Comparison of ENCODE assay signal across 10 mouse cellular contexts in the genomic region with DNA sequence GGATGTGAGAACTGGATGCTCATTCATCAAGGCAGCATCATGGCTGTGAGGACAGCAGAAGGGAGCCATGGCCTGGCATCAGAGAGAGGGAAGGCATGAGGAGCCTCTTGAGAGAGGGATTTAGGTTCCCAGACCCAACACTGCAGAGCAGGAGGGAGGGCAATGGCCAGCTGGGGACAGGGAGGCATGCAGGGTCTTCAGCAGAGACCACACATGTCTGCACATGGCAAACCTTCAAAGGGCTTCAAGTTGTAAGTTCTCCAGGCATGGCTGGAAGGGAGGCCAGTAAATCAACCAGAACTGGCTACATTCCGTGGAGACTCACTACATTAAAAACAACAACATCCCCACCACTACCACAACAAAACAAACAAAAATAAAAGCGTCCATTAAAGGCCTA. TPM values are rescaled to one million over a fixed set of nuclear protein-coding genes. Genes with fewer than 3 reads are reported as not detected.
DNase-seq lines count a peak whose midpoint lies in the region; ATAC-seq and TF ChIP-seq lines count a peak whose summit lies in the region.
"Had no signal": no experiment of that assay in that cellular context is flagged by ENCODE, and none has a peak within 500 bp of the region (broad histone marks: within the 10 kb centered on the region; RNA-seq: fewer than 3 reads in every experiment).

No protein-coding gene starts in this region.

- H3K4me2 ChIP-seq in lung, postnatal 0 days (replicated peaks; ENCODE audit: low read depth, low read length), result no peak overlapping the region
- H3K4me2 ChIP-seq in limb, embryonic 13.5 days (replicated peaks), result no peak overlapping the region
- H3K4me2 ChIP-seq in neural tube, embryonic 15.5 days, result no peak overlapping the region

- TF ChIP-seq CTCF in gastrocnemius, adult 2 months (IDR thresholded peaks at IDR 0.05), result no peak
- TF ChIP-seq CTCF in lung, postnatal 0 days (IDR thresholded peaks at IDR 0.05), result no peak

- H3K4me1 ChIP-seq in lung, postnatal 0 days (ENCODE audit: insufficient read depth, low read depth, low read length), result peaks cover 14% of the 10 kb centered on the region
- H3K4me1 ChIP-seq in limb, embryonic 13.5 days, result peaks cover 20% of the 10 kb centered on the region
- H3K4me1 ChIP-seq in neural tube, embryonic 15.5 days, result peaks cover 23% of the 10 kb centered on the region

- peak overlapping the region; percentile 76 for H3K27ac ChIP-seq in gastrocnemius, adult 2 months
- H3K27ac ChIP-seq in lung, postnatal 0 days (ENCODE audit: low read length), result peak overlapping the region; percentile 79
- peak overlapping the region; percentile 39; the same call in 1 of the 2 replicates for H3K27ac ChIP-seq in limb, embryonic 13.5 days
- H3K27ac ChIP-seq in neural tube, embryonic 15.5 days (replicated peaks), result peak overlapping the region; percentile 58
- H3K27ac ChIP-seq: macrophage had no signal

- no peaks in the 10 kb centered on the region for H3K9me3 ChIP-seq in lung, postnatal 0 days (ENCODE audit: low read length)
- H3K9me3 ChIP-seq in limb, embryonic 13.5 days, result no peaks in the 10 kb centered on the region; the same call in 1 of the 2 replicates
- H3K9me3 ChIP-seq in neural tube, embryonic 15.5 days (replicated peaks), result no peaks in the 10 kb centered on the region
- H3K9me3 ChIP-seq: heart, embryonic 15.5 days had no signal

- no peak for DNase-seq in gastrocnemius, adult 2 months
- DNase-seq in gastrocnemius, adult 18-20 months (ENCODE audit: low spot score), result no peak
- DNase-seq in lung, postnatal 0 days (ENCODE audit: low spot score), result no peak
- no peak for DNase-seq in lung, postnatal 4 days
- DNase-seq in MN1 (ENCODE audit: low spot score), result no peak
- DNase-seq in right cerebral cortex, adult 18-20 months, result no peak

- no peaks in the 10 kb centered on the region for H3K27me3 ChIP-seq in lung, postnatal 0 days (replicated peaks; ENCODE audit: insufficient read depth, low read length)
- H3K27me3 ChIP-seq in limb, embryonic 13.5 days, result no peaks in the 10 kb centered on the region
- no peaks in the 10 kb centered on the region for H3K27me3 ChIP-seq in neural tube, embryonic 15.5 days (replicated peaks)
- H3K27me3 ChIP-seq: heart, embryonic 15.5 days had no signal

- no peak overlapping the region for H3K9ac ChIP-seq in lung, postnatal 0 days (replicated peaks; ENCODE audit: low read depth)
- no peak overlapping the region for H3K9ac ChIP-seq in limb, embryonic 13.5 days
- H3K9ac ChIP-seq in neural tube, embryonic 15.5 days (replicated peaks), result no peak overlapping the region
- H3K9ac ChIP-seq: heart, embryonic 15.5 days had no signal

- intact Hi-C loops in gastrocnemius, adult 2 months (cut with DNase I), result no loop called here

- no peak for ATAC-seq in lung, postnatal 0 days
- ATAC-seq in limb, embryonic 13.5 days (ENCODE audit: low FRiP score, low read depth), result no peak
- ATAC-seq in neural tube, embryonic 15.5 days (ENCODE audit: low FRiP score), result no peak; the same call in 1 of the 2 replicates

- no peak overlapping the region for H3K4me3 ChIP-seq in gastrocnemius, adult 2 months
- no peak overlapping the region for H3K4me3 ChIP-seq in lung, postnatal 0 days (ENCODE audit: low read depth, low read length)
- no peak overlapping the region for H3K4me3 ChIP-seq in limb, embryonic 13.5 days
- H3K4me3 ChIP-seq in neural tube, embryonic 15.5 days (replicated peaks), result no peak overlapping the region
- H3K4me3 ChIP-seq: heart, embryonic 15.5 days had no signal

- 48% methylated on average over 2 of the region's 2 CpGs for WGBS in lung, postnatal 0 days
- WGBS in limb, embryonic 13.5 days, result 46% methylated on average over 2 of the region's 2 CpGs
- 59% methylated on average over 2 of the region's 2 CpGs for WGBS in neural tube, embryonic 15.5 days

- no peaks in the 10 kb centered on the region for H3K36me3 ChIP-seq in lung, postnatal 0 days (ENCODE audit: insufficient read depth, low read length)
- no peaks in the 10 kb centered on the region for H3K36me3 ChIP-seq in limb, embryonic 13.5 days
- no peaks in the 10 kb centered on the region for H3K36me3 ChIP-seq in neural tube, embryonic 15.5 days
- H3K36me3 ChIP-seq: heart, embryonic 15.5 days had no signal

- no peak for TF ChIP-seq EP300 in lung, postnatal 0 days (IDR thresholded peaks at IDR 0.05)

RNA-seq across cellular contexts. Expression of a gene that starts 18.2 kb away (rescaled TPM):
- 1 to 10 TPM; 2.2 to 3.0 TPM for total RNA-seq in gastrocnemius, adult 2 months (2021)
- 1 to 10 TPM; 2.1 to 2.3 TPM for total RNA-seq in gastrocnemius, adult 18-20 months (2021)
- polyA plus RNA-seq in lung, postnatal 0 days (2015; fragmentation: Nextera tagmentation; extraction: Ambion mirVana), result 45.5 and 46.7 TPM in 2 replicates
- 50.4 and 54.0 TPM in 2 replicates for polyA plus RNA-seq in limb, embryonic 13.5 days (2015; fragmentation: Nextera tagmentation; extraction: Ambion mirVana)
- 32.9 and 33.9 TPM in 2 replicates for polyA plus RNA-seq in neural tube, embryonic 15.5 days (2015; fragmentation: Nextera tagmentation; extraction: Ambion mirVana)

RNA-seq across cellular contexts. Expression of a gene that starts 23.3 kb away (rescaled TPM):
- total RNA-seq in gastrocnemius, adult 2 months (2021), result 1 to 10 TPM in 1 of 2 experiments, under 1 TPM in 1; 0.33 to 1.1 TPM
- total RNA-seq in gastrocnemius, adult 18-20 months (2021), result under 1 TPM; 0.34 to 0.50 TPM
- 0.50 and 0.73 TPM in 2 replicates for polyA plus RNA-seq in lung, postnatal 0 days (2015; fragmentation: Nextera tagmentation; extraction: Ambion mirVana)
- 0.47 and 0.66 TPM in 2 replicates for polyA plus RNA-seq in limb, embryonic 13.5 days (2015; fragmentation: Nextera tagmentation; extraction: Ambion mirVana)
- 2.9 and 3.7 TPM in 2 replicates for polyA plus RNA-seq in neural tube, embryonic 15.5 days (2015; fragmentation: Nextera tagmentation; extraction: Ambion mirVana)
- polyA plus RNA-seq: heart, embryonic 15.5 days had no signal
